Mouse (Mus musculus) urinary bladder, adult 2 months (tissue): ENCODE measurements around the gene Ptpn11. TPM values are rescaled to one million over a fixed set of nuclear protein-coding genes. Genes with fewer than 3 reads are reported as not detected.
"Not testable (repeated sequence)": the region's sequence is repeated elsewhere in the genome, so short reads cannot be mapped to it uniquely, and the experiment has no call there.

ENCODE experiments used
- DNase-seq: peaks from one replicate; pipeline ENCODE4 v3.0.0; 2022; ENCODE audit warnings: low spot score
- polyA plus RNA-seq: library from polyadenylated mRNA; depleted of rRNA; stranded (reverse); fragments of >200 nt; gene quantifications from 2 replicates; pipeline ENCODE4 v1.2.3, GENCODE M21; 2012

Ptpn11 gene
- polyA plus RNA-seq, 1 experiment: 40.0 TPM

- peak; percentile 36 for DNase-seq
Observed at GRCm38 (mm10) chr5:121215380-121216125, 24.4 kb upstream of the Ptpn11 start.

- no peak for DNase-seq
Observed at GRCm38 (mm10) chr5:121214707-121215106, 23.5 kb upstream of the Ptpn11 start.

- DNase-seq: no peak
Observed at GRCm38 (mm10) chr5:121212108-121212507, 20.9 kb upstream of the Ptpn11 start.

GRCm38 (mm10) chr5:121210601-121210924 is 19.4 kb upstream of the Ptpn11 start:
- no peak for DNase-seq

- DNase-seq: no peak
Observed at GRCm38 (mm10) chr5:121209755-121210600, 18.8 kb upstream of the Ptpn11 start.

- no peak for DNase-seq
Observed at GRCm38 (mm10) chr5:121206984-121207383, 15.8 kb upstream of the Ptpn11 start.

GRCm38 (mm10) chr5:121206540-121206939 is 15.3 kb upstream of the Ptpn11 start:
- no peak for DNase-seq

- not testable (repeated sequence) for DNase-seq
Observed at GRCm38 (mm10) chr5:121205537-121206130, 14.4 kb upstream of the Ptpn11 start.

GRCm38 (mm10) chr5:121204132-121205089 is 13.2 kb upstream of the Ptpn11 start, which contains the start of gene Rpl6:
Gene Rpl6, plus strand, starts transcription at chr5:121204481.
- peak; percentile 64 for DNase-seq

- no peak for DNase-seq
Observed at GRCm38 (mm10) chr5:121202467-121202866, 11.3 kb upstream of the Ptpn11 start.

GRCm38 (mm10) chr5:121201739-121202138 is 10.5 kb upstream of the Ptpn11 start:
- no peak for DNase-seq

- no peak for DNase-seq
Observed at GRCm38 (mm10) chr5:121198376-121198775, 7.2 kb upstream of the Ptpn11 start.

GRCm38 (mm10) chr5:121197337-121197736 is 6.1 kb upstream of the Ptpn11 start:
- no peak for DNase-seq

GRCm38 (mm10) chr5:121196764-121197163 is 5.6 kb upstream of the Ptpn11 start:
- no peak for DNase-seq

- no peak for DNase-seq
Observed at GRCm38 (mm10) chr5:121194173-121194572, 3.0 kb upstream of the Ptpn11 start.

GRCm38 (mm10) chr5:121191584-121191906 is 348 bp upstream of the Ptpn11 start:
- no peak for DNase-seq

- DNase-seq: no peak
Observed at GRCm38 (mm10) chr5:121190210-121190835, 874 bp downstream of the Ptpn11 start.

GRCm38 (mm10) chr5:121189182-121189581 is 2.0 kb downstream of the Ptpn11 start:
- DNase-seq: no peak

- no peak for DNase-seq
Observed at GRCm38 (mm10) chr5:121188265-121188664, 2.9 kb downstream of the Ptpn11 start.

- no peak for DNase-seq
Observed at GRCm38 (mm10) chr5:121187580-121188001, 3.6 kb downstream of the Ptpn11 start.

GRCm38 (mm10) chr5:121184945-121185551 is 6.1 kb downstream of the Ptpn11 start:
- DNase-seq: no peak
